Mouse (Mus musculus): ENCODE measurements around the gene Olfm2.
"Not testable (repeated sequence)": the region's sequence is repeated elsewhere in the genome, so short reads cannot be mapped to it uniquely, and the experiment has no call there.

The Olfm2 gene

DNA sequence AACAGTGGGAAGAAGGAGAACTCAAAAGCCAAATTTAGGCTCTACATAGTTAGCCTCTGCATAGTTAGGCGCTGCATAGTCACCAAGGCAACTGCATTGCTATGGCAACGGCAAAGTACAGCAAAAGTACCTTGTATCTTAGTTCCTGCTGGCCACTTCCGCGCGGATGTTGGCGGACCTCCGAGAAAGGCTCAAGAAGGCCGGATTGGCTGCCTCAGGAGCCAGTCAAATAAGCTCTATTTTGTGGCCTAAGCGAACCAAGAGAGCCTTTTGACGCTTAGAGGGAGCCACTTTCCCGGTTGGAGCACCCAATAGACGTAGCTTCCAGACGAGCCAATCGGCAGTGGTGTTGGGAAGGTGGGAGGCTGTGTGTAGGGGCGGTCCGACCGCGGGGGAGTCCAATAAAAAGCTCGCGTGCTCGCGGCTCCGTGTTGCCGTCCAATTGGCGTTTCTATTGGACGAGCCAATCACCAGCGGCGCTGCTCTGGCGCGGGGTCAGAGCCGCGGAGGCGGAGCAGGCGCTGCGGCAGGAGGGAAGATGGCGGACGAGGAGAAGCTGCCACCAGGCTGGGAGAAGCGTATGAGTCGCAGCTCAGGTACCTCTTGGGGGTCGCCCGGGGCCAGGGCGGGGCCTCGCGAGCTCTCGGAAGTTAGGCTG is 94.4 kb downstream of the Olfm2 start, which contains the start of gene Pin1:
Gene Pin1, plus strand, starts transcription at position 494 of the 658 bp plus-strand sequence.
- DNase-seq: peak; percentile 99

DNA sequence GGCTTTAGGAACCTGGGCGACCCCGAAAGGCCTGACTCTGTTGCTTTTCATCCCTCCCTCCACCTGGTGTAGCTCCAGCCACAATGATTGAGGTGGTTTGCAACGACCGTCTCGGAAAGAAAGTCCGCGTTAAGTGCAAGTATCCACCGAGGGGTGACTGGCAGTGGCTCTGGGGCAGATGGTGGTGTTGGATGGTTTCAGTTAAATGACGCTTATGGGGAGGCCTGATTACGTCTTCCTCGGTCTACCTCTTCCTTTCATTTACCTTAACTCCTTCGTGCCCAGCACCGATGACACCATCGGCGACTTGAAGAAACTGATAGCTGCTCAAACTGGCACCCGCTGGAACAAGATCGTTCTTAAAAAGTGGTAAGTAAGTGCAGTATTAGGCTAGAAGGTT is 101.0 kb downstream of the Olfm2 start:
- DNase-seq: no peak

DNA sequence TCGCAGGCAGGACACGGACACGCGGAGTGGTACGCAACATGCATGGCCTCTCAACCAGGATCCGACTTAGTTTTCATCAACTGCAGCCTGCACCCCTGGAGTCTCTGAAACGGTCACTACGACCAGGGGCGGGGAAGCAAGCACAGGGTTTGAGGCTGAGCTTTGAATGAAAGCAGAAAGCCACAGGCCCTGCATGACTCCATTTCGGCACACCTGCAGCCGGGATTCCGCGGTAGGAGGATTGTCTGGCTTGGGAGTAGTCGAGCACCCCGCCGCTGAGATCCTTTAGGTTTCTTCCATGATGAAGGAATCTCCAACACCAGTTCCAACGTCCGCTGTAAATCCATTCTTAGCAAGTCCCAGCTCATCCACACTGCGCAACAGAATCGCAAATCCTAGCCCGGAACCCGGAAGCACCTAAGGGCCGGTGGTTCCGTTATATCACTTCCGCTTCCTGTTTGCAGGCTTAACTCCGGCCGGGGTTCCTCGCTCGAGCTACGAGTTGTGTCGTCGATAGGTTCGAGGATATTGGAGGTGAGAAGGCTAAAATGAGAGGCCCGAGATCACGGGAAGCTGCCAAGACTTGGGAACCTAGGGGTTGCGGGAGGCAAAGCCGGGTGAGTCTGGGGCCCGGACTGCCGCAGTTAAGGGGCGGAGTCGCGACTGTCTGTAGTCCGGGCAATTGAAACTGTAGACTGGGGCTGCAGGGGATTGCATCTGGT is 101.6 kb downstream of the Olfm2 start, which contains the start of gene Fbxl12:
Gene Fbxl12, minus strand, starts transcription at position 408 of the 722 bp plus-strand sequence.
- DNase-seq: peak; percentile 86

- no peak for DNase-seq
Measured at GRCm38 (mm10) chr9:20643781-20644180, 102.4 kb downstream of the Olfm2 start.

- peak; percentile 82 for DNase-seq
Measured at GRCm38 (mm10) chr9:20642896-20643466, 103.2 kb downstream of the Olfm2 start.

DNA sequence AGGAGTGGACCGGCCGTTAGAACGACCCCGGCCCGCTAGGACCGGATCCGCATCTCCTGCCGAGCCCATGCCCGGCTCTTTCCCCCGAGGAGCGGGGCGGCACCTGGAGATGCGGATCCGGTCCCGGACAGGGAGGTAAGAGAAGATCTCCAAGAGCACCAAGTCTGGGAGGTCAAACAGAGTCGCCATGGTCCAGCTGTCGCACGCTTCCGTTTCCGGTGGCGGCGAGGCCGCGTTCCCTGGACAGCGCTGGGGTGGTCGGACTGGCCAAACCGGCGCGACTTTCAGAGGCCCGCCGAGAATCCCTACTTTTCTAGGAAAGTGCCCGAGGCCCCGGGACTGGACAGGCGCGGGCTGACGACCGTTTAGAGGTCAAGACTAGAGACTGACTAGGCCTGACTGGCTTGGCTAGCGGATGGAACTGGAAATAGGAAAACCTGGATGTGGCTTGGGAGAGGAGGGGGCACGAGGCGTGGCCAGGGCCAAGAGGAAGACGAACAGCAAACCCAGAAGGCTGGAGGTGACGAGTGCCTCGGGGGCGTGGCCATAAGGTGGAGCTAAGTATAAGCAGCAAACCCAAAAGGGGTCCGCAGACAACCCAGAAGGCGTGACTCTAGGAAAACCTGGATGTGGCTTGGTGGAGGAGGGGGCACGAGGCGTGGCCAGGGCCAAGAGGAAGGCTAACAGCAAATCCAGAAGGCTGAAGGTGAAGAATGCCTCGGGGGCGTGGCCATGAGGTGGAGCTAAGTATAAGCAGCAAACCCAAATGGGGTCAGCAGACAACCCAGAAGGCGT is 103.9 kb downstream of the Olfm2 start, which contains the start of gene Ubl5:
Gene Ubl5, plus strand, starts transcription at position 778 of the 795 bp plus-strand sequence.
- peak; percentile 77 for DNase-seq

DNA sequence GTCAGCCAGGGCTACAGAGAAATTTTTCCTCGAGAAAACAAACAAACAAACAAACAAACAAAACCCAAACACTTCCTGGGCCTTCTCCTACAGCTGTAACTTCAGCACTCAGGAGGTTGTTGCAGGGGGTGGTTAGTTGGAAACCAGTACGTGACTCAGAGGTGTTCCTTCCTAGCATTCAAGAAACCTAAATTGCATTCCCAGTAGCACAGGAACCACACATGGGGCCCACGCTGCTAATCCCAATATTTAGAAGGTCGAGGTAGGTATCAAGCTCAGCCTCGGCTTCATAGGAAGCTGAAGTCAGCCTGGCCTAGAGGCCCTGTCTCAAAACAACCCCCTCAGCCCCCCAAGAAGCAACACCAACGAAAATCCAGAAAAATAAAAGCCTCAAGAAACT is 104.6 kb downstream of the Olfm2 start:
- no peak for DNase-seq

- DNase-seq: no peak
Measured at GRCm38 (mm10) chr9:20639486-20639885, 106.7 kb downstream of the Olfm2 start.

GRCm38 (mm10) chr9:20638552-20638951 is 107.6 kb downstream of the Olfm2 start:
- no peak for DNase-seq

DNA sequence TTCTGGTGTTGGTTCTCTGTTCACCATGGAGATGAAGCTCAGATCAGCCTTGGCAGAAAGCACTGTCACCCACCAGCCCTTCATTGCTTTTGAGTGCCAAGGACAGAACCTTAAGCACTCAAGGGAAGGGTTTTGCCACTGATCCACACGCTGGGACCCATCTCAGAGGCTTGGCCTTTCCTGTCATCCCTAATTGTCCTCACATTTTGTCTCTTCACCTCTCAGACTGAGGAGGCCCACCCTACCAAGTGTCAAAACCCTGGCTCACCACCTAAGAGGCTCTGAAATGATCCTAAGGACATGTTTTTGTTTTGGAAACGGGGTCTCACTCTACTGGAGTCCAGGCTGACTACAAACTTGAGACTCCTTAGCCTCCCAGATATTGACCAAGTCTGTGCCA is 109.4 kb downstream of the Olfm2 start:
- DNase-seq: no peak

DNA sequence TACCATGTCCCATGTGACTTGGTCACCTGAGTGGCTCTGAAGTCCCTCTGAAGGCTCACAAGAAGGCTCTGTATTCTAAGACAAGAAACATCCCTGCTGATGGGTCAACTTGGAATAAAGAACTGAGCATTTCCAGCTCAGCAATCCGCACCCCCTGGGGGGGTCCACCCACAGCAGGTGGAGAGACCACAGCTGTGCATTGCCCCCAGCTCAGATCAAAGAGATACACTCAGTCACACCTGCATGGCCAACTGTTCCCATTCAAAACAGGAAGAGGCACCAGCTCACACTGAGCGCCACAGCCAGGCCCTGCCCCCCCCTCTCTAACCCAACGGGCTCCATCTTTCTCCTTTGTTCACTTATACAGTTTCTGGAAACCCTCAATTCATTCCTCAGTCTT is 109.9 kb downstream of the Olfm2 start:
- no peak for DNase-seq

DNA sequence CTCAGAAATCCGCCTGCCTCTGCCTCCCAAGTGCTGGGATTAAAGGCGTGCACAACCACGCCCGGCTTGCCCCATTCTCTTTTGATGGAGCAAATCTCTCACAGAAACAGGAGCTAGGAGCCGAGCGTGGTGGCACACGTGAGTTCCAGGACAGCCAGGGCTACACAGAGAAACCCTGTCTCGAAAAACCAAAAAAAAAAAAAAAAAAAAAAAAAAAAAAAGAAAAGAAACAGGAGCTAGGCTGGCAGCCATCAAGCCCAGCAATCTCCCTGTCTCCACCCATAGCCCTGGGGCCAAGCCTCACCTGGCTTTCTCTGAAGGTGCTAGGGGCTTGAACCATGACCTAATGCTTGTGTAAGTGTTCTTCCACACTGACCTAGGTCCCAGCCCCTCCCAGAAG is 110.5 kb downstream of the Olfm2 start:
- not testable (repeated sequence) for DNase-seq

GRCm38 (mm10) chr9:20631332-20631731 is 114.8 kb downstream of the Olfm2 start:
- no peak for DNase-seq
